Mouse (Mus musculus): Measurements from ENCODE around the gene Ccnl1.

GRCm38 (mm10) chr3:65925058-65925740 is 32.9 kb downstream of the Ccnl1 start:
- TF ChIP-seq CTCF (IDR thresholded peaks at IDR 0.05; ENCODE audit: extremely low read depth, insufficient read length, insufficient replicate concordance, low read depth, low read length) (no peak), POLR2A (IDR thresholded peaks at IDR 0.05; ENCODE audit: low read depth, low read length) (no peak)

Data from small intestine, adult 2 months (tissue).